Mouse (Mus musculus): ENCODE results near the gene Hand2.

DNA sequence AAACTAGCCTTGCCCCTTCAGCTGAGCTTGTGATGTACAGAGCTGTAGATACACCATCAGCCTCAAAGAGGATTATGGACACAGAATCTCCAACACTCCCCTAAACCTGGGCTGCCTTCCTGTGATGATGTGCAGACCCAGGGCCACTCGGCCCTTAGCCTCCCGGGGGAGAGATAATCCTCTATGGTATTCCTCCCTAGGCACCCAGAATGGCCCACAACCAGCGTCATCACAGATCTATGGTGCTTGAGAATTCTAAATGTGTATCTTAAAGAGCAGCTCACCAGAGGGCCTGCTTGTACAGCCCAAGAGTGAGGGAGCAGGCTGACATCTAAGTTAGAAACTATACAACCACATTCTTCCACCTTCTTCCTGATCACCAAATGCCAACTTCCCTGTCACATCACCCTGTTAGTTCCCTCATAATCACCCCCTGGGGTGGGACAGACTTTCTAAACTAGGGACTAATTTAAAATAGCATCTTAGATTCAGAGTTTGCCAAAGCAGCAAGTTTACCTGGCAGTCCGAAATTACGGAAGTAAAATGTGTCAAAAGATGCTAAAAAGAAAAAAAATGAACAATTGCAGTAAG, 2.8 kb upstream of the Hand2 start:
- TF ChIP-seq CTCF (IDR thresholded peaks at IDR 0.05; ENCODE audit: low read depth, low read length) = no peak
- TF ChIP-seq POLR2A (IDR thresholded peaks at IDR 0.05; ENCODE audit: extremely low read depth, insufficient read depth, low read length) = no peak

Data from liver, adult 2 months (tissue).